In the genomic region with DNA sequence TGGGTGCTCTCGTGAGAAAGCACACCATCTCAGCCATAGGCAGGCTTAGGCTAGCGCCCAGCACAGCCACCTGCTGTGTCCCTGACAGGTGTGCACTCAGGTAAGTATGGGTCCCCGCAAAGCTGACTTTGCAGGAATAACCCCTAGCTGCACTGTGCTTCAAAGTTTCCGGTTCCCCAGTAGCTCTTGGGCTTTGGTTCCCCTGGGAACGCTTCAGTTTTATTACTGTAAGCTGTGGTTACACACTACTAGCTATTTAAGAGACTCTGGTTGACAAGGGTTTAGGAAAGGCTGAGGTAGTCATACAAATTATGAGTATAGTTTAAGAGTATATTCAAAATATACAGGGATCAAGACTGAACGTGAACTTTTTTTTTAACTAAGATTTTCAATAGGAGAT, we compare ENCODE assay signal across 18 mouse cellular contexts. TPM values are rescaled to one million over a fixed set of nuclear protein-coding genes. Genes with fewer than 3 reads are reported as not detected.
DNase-seq lines count a peak whose midpoint lies in the region; ATAC-seq and TF ChIP-seq lines count a peak whose summit lies in the region.
"Had no signal": no experiment of that assay in that cellular context is flagged by ENCODE, and none has a peak within 500 bp of the region (broad histone marks: within the 10 kb centered on the region; RNA-seq: fewer than 3 reads in every experiment).

No protein-coding gene starts in this region.

- no peak overlapping the region for H3K9ac ChIP-seq in liver, embryonic 11.5 days (ENCODE audit: low read depth, low read length)
- no peak overlapping the region for H3K9ac ChIP-seq in liver, postnatal 0 days (replicated peaks)
- H3K9ac ChIP-seq: embryonic facial prominence, embryonic 12.5 days; heart, embryonic 15.5 days; hindbrain, embryonic 14.5 days had no signal

- no peak overlapping the region for H3K4me3 ChIP-seq in liver, embryonic 11.5 days (ENCODE audit: low read depth, low read length)
- no peak overlapping the region for H3K4me3 ChIP-seq in liver, postnatal 0 days (ENCODE audit: low read depth, low read length)
- H3K4me3 ChIP-seq: embryonic facial prominence, embryonic 12.5 days; heart, adult 2 months had no signal

- no peak overlapping the region for H3K27ac ChIP-seq in liver, embryonic 11.5 days (ENCODE audit: low read depth, low read length)
- H3K27ac ChIP-seq in liver, postnatal 0 days (ENCODE audit: low read depth), result no peak overlapping the region
- H3K27ac ChIP-seq: embryonic facial prominence, embryonic 12.5 days; heart, adult 2 months; heart, embryonic 15.5 days; hindbrain, embryonic 14.5 days had no signal

- no peak for TF ChIP-seq CTCF in liver, postnatal 0 days (IDR thresholded peaks at IDR 0.05; ENCODE audit: low read depth)

- peaks cover 49% of the 10 kb centered on the region for H3K27me3 ChIP-seq in liver, embryonic 11.5 days (replicated peaks; ENCODE audit: control insufficient read depth, insufficient read depth, low read length)
- H3K27me3 ChIP-seq in liver, postnatal 0 days (ENCODE audit: insufficient read depth, low read length), result peaks cover 49% of the 10 kb centered on the region

- no peak for TF ChIP-seq EP300 in liver, postnatal 0 days (IDR thresholded peaks at IDR 0.05; ENCODE audit: low read depth)

- 37% methylated on average over 6 of the region's 6 CpGs for WGBS in liver, embryonic 11.5 days
- 30% methylated on average over 6 of the region's 6 CpGs for WGBS in liver, postnatal 0 days (ENCODE audit: insufficient replicate concordance)

- ATAC-seq in liver, embryonic 11.5 days (replicated peaks; ENCODE audit: low FRiP score), result no peak
- ATAC-seq in liver, postnatal 0 days, result no peak
- ATAC-seq: forebrain, embryonic 16.5 days had no signal

- peak overlapping the region; percentile 37; the same call in 1 of the 2 replicates for H3K4me2 ChIP-seq in liver, embryonic 11.5 days
- no peak overlapping the region for H3K4me2 ChIP-seq in liver, postnatal 0 days (ENCODE audit: low read depth, low read length)
- H3K4me2 ChIP-seq: embryonic facial prominence, embryonic 12.5 days had no signal

- H3K9me3 ChIP-seq in liver, embryonic 11.5 days (ENCODE audit: control insufficient read depth, low read length), result no peaks in the 10 kb centered on the region
- H3K9me3 ChIP-seq in liver, postnatal 0 days (ENCODE audit: low read length), result no peaks in the 10 kb centered on the region
- H3K9me3 ChIP-seq: embryonic facial prominence, embryonic 12.5 days; heart, embryonic 15.5 days had no signal

- peaks cover 17% of the 10 kb centered on the region for H3K4me1 ChIP-seq in liver, embryonic 11.5 days (replicated peaks; ENCODE audit: control insufficient read depth, insufficient read depth, low read length)
- peaks cover 29% of the 10 kb centered on the region for H3K4me1 ChIP-seq in liver, postnatal 0 days (ENCODE audit: insufficient read depth)

- no peak for DNase-seq in liver, embryonic 11.5 days (ENCODE audit: low spot score)
- no peak for DNase-seq in liver, postnatal 0 days
- peak; percentile 17 to 21 for DNase-seq in spleen, postnatal 36 days (ENCODE audit: low spot score in 2 of 2)
- DNase-seq in spleen, adult 12 weeks (ENCODE audit: low spot score), result no peak
- DNase-seq in forelimb bud, embryonic 11.5 days (ENCODE audit: low read depth, low spot score), result peak; percentile 4
- no peak for DNase-seq in adipocyte (ENCODE audit: low spot score)
- DNase-seq: adrenal gland, postnatal 10 days; cerebellum, adult 11 months; cerebellum, adult 9-10 months; cerebellum, postnatal 25 days; gastrocnemius, postnatal 14 days; heart, adult 2 months; heart, postnatal 14 days had no signal

- no peaks in the 10 kb centered on the region for H3K36me3 ChIP-seq in liver, embryonic 11.5 days (ENCODE audit: control insufficient read depth, insufficient read depth, low read length)
- no peaks in the 10 kb centered on the region for H3K36me3 ChIP-seq in liver, postnatal 0 days (replicated peaks; ENCODE audit: insufficient read depth, low read length)
- H3K36me3 ChIP-seq: embryonic facial prominence, embryonic 12.5 days; heart, embryonic 15.5 days had no signal

RNA-seq across cellular contexts. Expression of gene Slc35d3, which starts 1.5 kb away (rescaled TPM):
- 11.5 and 12.8 TPM in 2 replicates for polyA plus RNA-seq in liver, embryonic 11.5 days (2014; fragmentation: Nextera tagmentation; extraction: Ambion mirVana)
- 2.3 and 2.7 TPM in 2 replicates for polyA plus RNA-seq in liver, postnatal 0 days (2015; fragmentation: Nextera tagmentation; extraction: Ambion mirVana)
- polyA plus RNA-seq: gonadal fat pad, adult 2 months had no signal

RNA-seq across cellular contexts. Expression of gene Pex7, which starts 54.7 kb away (rescaled TPM):
- 40.8 and 43.8 TPM in 2 replicates for polyA plus RNA-seq in liver, embryonic 11.5 days (2014; fragmentation: Nextera tagmentation; extraction: Ambion mirVana)
- 51.4 and 58.5 TPM in 2 replicates for polyA plus RNA-seq in liver, postnatal 0 days (2015; fragmentation: Nextera tagmentation; extraction: Ambion mirVana)

Comparison
In these comparisons a context has a peak if more than half of its experiments do, and no peak if none do; other contexts are left out.
1. DNase-seq: peak in spleen, postnatal 36 days (2 of 2) and forelimb bud, embryonic 11.5 days (single experiment); none in liver, embryonic 11.5 days (single experiment), liver, postnatal 0 days (single experiment), spleen, adult 12 weeks (single experiment) and adipocyte (single experiment).